Comparison of ENCODE assay signal across 7 mouse cellular contexts in the genomic region with DNA sequence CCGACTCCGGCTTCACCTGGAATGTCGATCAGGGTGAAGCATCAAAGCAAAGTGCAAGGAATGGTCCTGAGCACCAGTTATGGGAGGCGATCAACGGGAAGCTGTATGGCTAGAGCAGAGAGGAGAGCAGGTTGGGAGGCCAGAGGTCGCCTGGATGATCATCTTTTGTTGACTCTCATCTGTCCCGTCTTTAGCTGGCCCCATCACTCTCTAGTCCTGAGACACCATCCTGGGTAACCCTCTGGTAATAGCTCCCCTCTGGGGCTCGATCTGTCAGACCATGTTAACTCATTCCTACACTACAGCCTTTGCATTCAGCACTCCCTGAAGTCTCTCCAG. TPM values are rescaled to one million over a fixed set of nuclear protein-coding genes. Genes with fewer than 3 reads are reported as not detected.
DNase-seq lines count a peak whose midpoint lies in the region; ATAC-seq and TF ChIP-seq lines count a peak whose summit lies in the region.

No protein-coding gene starts in this region.

- ATAC-seq in liver, postnatal 0 days = 0 out of 2 replicates have a peak, but pooled peaks have one; percentile 15
- ATAC-seq in liver, embryonic 11.5 days (replicated peaks; ENCODE audit: low FRiP score) = no peak
- ATAC-seq in forebrain, embryonic 13.5 days = no peak
- no peak; the same call in 1 of the 2 replicates for ATAC-seq in hindbrain, embryonic 16.5 days
- no peak for ATAC-seq in neural tube, embryonic 14.5 days (ENCODE audit: low read depth)
- ATAC-seq in cerebellum, adult (ENCODE audit: insufficient number of reproducible peaks, low FRiP score, low TSS enrichment) = no peak

- no peaks in the 10 kb centered on the region for H3K9me3 ChIP-seq in liver, postnatal 0 days (ENCODE audit: low read length)
- H3K9me3 ChIP-seq in liver, embryonic 11.5 days (ENCODE audit: control insufficient read depth, low read length) = no peaks in the 10 kb centered on the region
- H3K9me3 ChIP-seq in forebrain, embryonic 13.5 days (replicated peaks) = no peaks in the 10 kb centered on the region
- H3K9me3 ChIP-seq in hindbrain, embryonic 16.5 days (ENCODE audit: control insufficient read depth, low read length) = no peaks in the 10 kb centered on the region
- H3K9me3 ChIP-seq in neural tube, embryonic 14.5 days (ENCODE audit: control insufficient read depth, low read length) = no peaks in the 10 kb centered on the region

- no peaks in the 10 kb centered on the region for H3K27me3 ChIP-seq in liver, postnatal 0 days (ENCODE audit: insufficient read depth, low read length)
- H3K27me3 ChIP-seq in liver, embryonic 11.5 days (replicated peaks; ENCODE audit: control insufficient read depth, insufficient read depth, low read length) = no peaks in the 10 kb centered on the region
- peaks cover 79% of the 10 kb centered on the region for H3K27me3 ChIP-seq in forebrain, embryonic 13.5 days
- no peaks in the 10 kb centered on the region; the same call in 1 of the 2 replicates for H3K27me3 ChIP-seq in hindbrain, embryonic 16.5 days (replicated peaks; ENCODE audit: control insufficient read depth, insufficient read depth, low read length)
- H3K27me3 ChIP-seq in neural tube, embryonic 14.5 days (ENCODE audit: control insufficient read depth, insufficient read depth, low read length) = no peaks in the 10 kb centered on the region; the same call in 1 of the 2 replicates

- no peaks in the 10 kb centered on the region for H3K36me3 ChIP-seq in liver, postnatal 0 days (replicated peaks; ENCODE audit: insufficient read depth, low read length)
- H3K36me3 ChIP-seq in liver, embryonic 11.5 days (ENCODE audit: control insufficient read depth, insufficient read depth, low read length) = no peaks in the 10 kb centered on the region
- no peaks in the 10 kb centered on the region for H3K36me3 ChIP-seq in forebrain, embryonic 13.5 days (ENCODE audit: poor library complexity, severe bottlenecking)
- H3K36me3 ChIP-seq in hindbrain, embryonic 16.5 days (ENCODE audit: control insufficient read depth, insufficient read depth, low read length) = no peaks in the 10 kb centered on the region
- no peaks in the 10 kb centered on the region for H3K36me3 ChIP-seq in neural tube, embryonic 14.5 days (ENCODE audit: control insufficient read depth, insufficient read depth, low read length)

- WGBS in liver, postnatal 0 days (ENCODE audit: insufficient replicate concordance) = 67% methylated on average over 8 of the region's 8 CpGs
- WGBS in liver, embryonic 11.5 days = 66% methylated on average over 8 of the region's 8 CpGs
- 70% methylated on average over 8 of the region's 8 CpGs for WGBS in forebrain, embryonic 13.5 days
- 75% methylated on average over 8 of the region's 8 CpGs for WGBS in hindbrain, embryonic 16.5 days
- 74% methylated on average over 8 of the region's 8 CpGs for WGBS in neural tube, embryonic 14.5 days

- no peak overlapping the region for H3K9ac ChIP-seq in liver, postnatal 0 days (replicated peaks)
- H3K9ac ChIP-seq in liver, embryonic 11.5 days (ENCODE audit: low read depth, low read length) = no peak overlapping the region
- H3K9ac ChIP-seq in forebrain, embryonic 13.5 days = no peak overlapping the region
- H3K9ac ChIP-seq in hindbrain, embryonic 16.5 days (ENCODE audit: low read depth, low read length) = no peak overlapping the region
- no peak overlapping the region for H3K9ac ChIP-seq in neural tube, embryonic 14.5 days (replicated peaks; ENCODE audit: low read depth, low read length)

- no peak for DNase-seq in liver, postnatal 0 days
- DNase-seq in liver, embryonic 11.5 days (ENCODE audit: low spot score) = no peak
- no peak for DNase-seq in left cerebral cortex, adult 11 months (ENCODE audit: low spot score)

- no peak overlapping the region for H3K4me2 ChIP-seq in liver, postnatal 0 days (ENCODE audit: low read depth, low read length)
- no peak overlapping the region for H3K4me2 ChIP-seq in liver, embryonic 11.5 days
- peak overlapping the region; percentile 34 for H3K4me2 ChIP-seq in forebrain, embryonic 13.5 days
- no peak overlapping the region; the same call in none of the 2 replicates for H3K4me2 ChIP-seq in hindbrain, embryonic 16.5 days (ENCODE audit: low read length)
- H3K4me2 ChIP-seq in neural tube, embryonic 14.5 days (ENCODE audit: low read depth, low read length) = peak overlapping the region; percentile 26; the same call in 1 of the 2 replicates

- no peak for TF ChIP-seq CTCF in liver, postnatal 0 days (IDR thresholded peaks at IDR 0.05; ENCODE audit: low read depth)

- H3K27ac ChIP-seq in liver, postnatal 0 days (ENCODE audit: low read depth) = no peak overlapping the region
- H3K27ac ChIP-seq in liver, embryonic 11.5 days (ENCODE audit: low read depth, low read length) = no peak overlapping the region
- H3K27ac ChIP-seq in forebrain, embryonic 13.5 days = peak overlapping the region; percentile 73
- peak overlapping the region; percentile 56; the same call in 1 of the 2 replicates for H3K27ac ChIP-seq in hindbrain, embryonic 16.5 days (ENCODE audit: low read depth, low read length)
- peak overlapping the region; percentile 88 for H3K27ac ChIP-seq in neural tube, embryonic 14.5 days (ENCODE audit: low read depth, low read length)

- no peak overlapping the region for H3K4me3 ChIP-seq in liver, postnatal 0 days (ENCODE audit: low read depth, low read length)
- H3K4me3 ChIP-seq in liver, embryonic 11.5 days (ENCODE audit: low read depth, low read length) = no peak overlapping the region
- no peak overlapping the region for H3K4me3 ChIP-seq in forebrain, embryonic 13.5 days
- no peak overlapping the region for H3K4me3 ChIP-seq in hindbrain, embryonic 16.5 days (ENCODE audit: low read length)
- no peak overlapping the region for H3K4me3 ChIP-seq in neural tube, embryonic 14.5 days (ENCODE audit: low read depth, low read length)

- H3K4me1 ChIP-seq in liver, postnatal 0 days (ENCODE audit: insufficient read depth) = 0 out of 2 replicates have a peak, but pooled peaks cover 3% of the 10 kb centered on the region
- peaks cover 3% of the 10 kb centered on the region; the same call in 1 of the 2 replicates for H3K4me1 ChIP-seq in liver, embryonic 11.5 days (replicated peaks; ENCODE audit: control insufficient read depth, insufficient read depth, low read length)
- H3K4me1 ChIP-seq in forebrain, embryonic 13.5 days = peaks cover 23% of the 10 kb centered on the region
- H3K4me1 ChIP-seq in hindbrain, embryonic 16.5 days (ENCODE audit: control insufficient read depth, insufficient read depth, low read depth, low read length) = peaks cover 18% of the 10 kb centered on the region
- H3K4me1 ChIP-seq in neural tube, embryonic 14.5 days (ENCODE audit: control insufficient read depth, insufficient read depth, low read length) = peaks cover 20% of the 10 kb centered on the region

- no peak for TF ChIP-seq EP300 in liver, postnatal 0 days (IDR thresholded peaks at IDR 0.05; ENCODE audit: low read depth)

RNA-seq across cellular contexts. Expression of gene Wdr5, which starts 58.6 kb away (rescaled TPM):
- polyA plus RNA-seq in liver, postnatal 0 days (2015; fragmentation: Nextera tagmentation; extraction: Ambion mirVana) = 14.6 and 16.6 TPM in 2 replicates
- polyA plus RNA-seq in liver, embryonic 11.5 days (2014; fragmentation: Nextera tagmentation; extraction: Ambion mirVana) = 76.7 and 78.0 TPM in 2 replicates
- polyA plus RNA-seq in forebrain, embryonic 13.5 days (2015; fragmentation: Nextera tagmentation; extraction: Ambion mirVana) = 54.0 and 59.1 TPM in 2 replicates
- polyA plus RNA-seq in hindbrain, embryonic 16.5 days (2015; fragmentation: Nextera tagmentation; extraction: Ambion mirVana) = 43.8 and 47.4 TPM in 2 replicates
- polyA plus RNA-seq in neural tube, embryonic 14.5 days (2014; fragmentation: Nextera tagmentation; extraction: Ambion mirVana) = 37.1 and 42.5 TPM in 2 replicates

Comparison
In these comparisons a context has a peak if more than half of its experiments do, and no peak if none do; other contexts are left out.
1. H3K27ac ChIP-seq: peak in forebrain, embryonic 13.5 days (single experiment), hindbrain, embryonic 16.5 days (single experiment) and neural tube, embryonic 14.5 days (single experiment); none in liver, postnatal 0 days (single experiment) and liver, embryonic 11.5 days (single experiment).
2. H3K4me2 ChIP-seq: peak in forebrain, embryonic 13.5 days (single experiment) and neural tube, embryonic 14.5 days (single experiment); none in liver, postnatal 0 days (single experiment), liver, embryonic 11.5 days (single experiment) and hindbrain, embryonic 16.5 days (single experiment).